Mouse (Mus musculus) ES-E14 (cell line): Measurements from ENCODE around the gene Ipo11.

Experiments
- CHD2 ChIP-seq: IDR thresholded peaks from 2 replicates; pipeline ENCODE4 v1.6.1; 2014; ENCODE audit warnings: mild to moderate bottlenecking, low read depth, low read length, inconsistent platforms
- ZC3H11A ChIP-seq: IDR thresholded peaks from 2 replicates; pipeline ENCODE4 v1.6.1; 2012; ENCODE audit warnings: low read depth, mild to moderate bottlenecking, inconsistent platforms, low read length, borderline replicate concordance

- no peak for TF ChIP-seq CHD2
- TF ChIP-seq ZC3H11A, result no peak
These were observed 18.3 kb downstream of the Ipo11 start for GRCm38 (mm10) chr13:106918322-106919050.
